Mouse (Mus musculus) stomach, embryonic 15.5 days (tissue): Measurements from ENCODE around the gene Gm20388. TPM values are rescaled to one million over a fixed set of nuclear protein-coding genes. Genes with fewer than 3 reads are reported as not detected.

Source experiments
- ATAC-seq: fragments of 200-750 bp; cut with Nextera tagmentation; 2 replicates; pipeline ENCODE4 v1.8.0; 2017; ENCODE audit warnings: low read depth, moderate number of reproducible peaks, moderate TSS enrichment; ENCODE audit not compliant: insufficient read depth, low FRiP score
- H3K27ac ChIP-seq: fragments of 300-500 bp; sonication (generic); 2 replicates; pipeline ENCODE4 v1.5.1; 2015; ENCODE audit warnings: mild to moderate bottlenecking, inconsistent platforms
- H3K27me3 ChIP-seq: fragments of 300-500 bp; sonication (generic); replicated peaks from 2 replicates; pipeline ENCODE4 v1.6.1; 2015; ENCODE audit warnings: inconsistent platforms
- H3K36me3 ChIP-seq: fragments of 300-500 bp; sonication (generic); 2 replicates; pipeline ENCODE4 v1.6.1; 2015; ENCODE audit warnings: inconsistent platforms
- H3K4me1 ChIP-seq: fragments of 300-500 bp; sonication (generic); 2 replicates; pipeline ENCODE4 v1.6.1; 2015; ENCODE audit warnings: inconsistent platforms
- H3K4me2 ChIP-seq: fragments of 300-500 bp; sonication (generic); 2 replicates; pipeline ENCODE4 v1.6.1; 2015; ENCODE audit warnings: mild to moderate bottlenecking, inconsistent platforms
- H3K4me3 ChIP-seq: fragments of 300-500 bp; sonication (generic); replicated peaks from 2 replicates; pipeline ENCODE4 v1.5.1; 2015; ENCODE audit warnings: inconsistent platforms
- H3K9ac ChIP-seq: fragments of 300-500 bp; sonication (generic); 2 replicates; pipeline ENCODE4 v1.6.1; 2015; ENCODE audit warnings: inconsistent platforms
- H3K9me3 ChIP-seq: fragments of 300-500 bp; sonication (generic); 2 replicates; pipeline ENCODE4 v1.6.1; 2016; ENCODE audit warnings: inconsistent platforms
- WGBS: fragments of 180-500 bp; shearing (Covaris S2); methylation state at CpG from one replicate; pipeline ENCODE4 v1.1.7; 2015; 5-methylcytosine and 5-hydroxymethylcytosine counted together
- polyA plus RNA-seq: library from polyadenylated mRNA; unstranded; fragments of >200 nt; fragmentation: Nextera tagmentation; extraction: Ambion mirVana; gene quantifications from 2 replicates; pipeline ENCODE4 v1.2.1, GENCODE M21; 2015

Gm20388 gene
- polyA plus RNA-seq, 1 experiment from 2014 or later = not detected

GRCm38 (mm10) chr8:122674999-122675398 lies 2764.4 kb downstream of the Gm20388 start:
- Histone ChIP-seq H3K27me3 (peaks cover 47% of the 10 kb centered on the region), H3K4me2 (no peak overlapping the region), H3K4me1 (peaks cover 37% of the 10 kb centered on the region)

GRCm38 (mm10) chr8:122675596-122676420 lies 2765.2 kb downstream of the Gm20388 start:
- 76% methylated on average over 17 of the region's 17 CpGs for WGBS
- ATAC-seq = no peak
- H3K36me3 ChIP-seq = no peaks in the 10 kb centered on the region
- H3K27ac ChIP-seq = no peak overlapping the region
- H3K27me3 ChIP-seq = peaks cover 51% of the 10 kb centered on the region
- H3K4me2 ChIP-seq = peak overlapping the region; percentile 99
- H3K9me3 ChIP-seq = no peaks in the 10 kb centered on the region
- H3K4me1 ChIP-seq = peaks cover 34% of the 10 kb centered on the region
- H3K4me3 ChIP-seq = peak overlapping the region; percentile 85
- H3K9ac ChIP-seq = no peak overlapping the region

More at GRCm38 (mm10) chr8:122674999-122675398, 2764.4 kb downstream of the Gm20388 start:
- H3K4me3 ChIP-seq = no peak overlapping the region
- H3K9me3 ChIP-seq = no peaks in the 10 kb centered on the region
- no peak overlapping the region for H3K9ac ChIP-seq
- no peaks in the 10 kb centered on the region for H3K36me3 ChIP-seq
- WGBS = 41% methylated on average over 7 of the region's 7 CpGs
- no peak overlapping the region for H3K27ac ChIP-seq
- ATAC-seq = no peak

GRCm38 (mm10) chr8:122676621-122677480 lies 2766.2 kb downstream of the Gm20388 start:
- peaks cover 48% of the 10 kb centered on the region for H3K27me3 ChIP-seq
- peak overlapping the region; percentile 99 for H3K4me2 ChIP-seq
- H3K36me3 ChIP-seq = no peaks in the 10 kb centered on the region
- H3K4me1 ChIP-seq = peaks cover 31% of the 10 kb centered on the region
- no peaks in the 10 kb centered on the region for H3K9me3 ChIP-seq
- 22% methylated on average over 16 of the region's 16 CpGs for WGBS
- ATAC-seq = no peak
- H3K27ac ChIP-seq = peak overlapping the region; percentile 77
- H3K9ac ChIP-seq = peak overlapping the region; percentile 33; the same call in 1 of the 2 replicates
- H3K4me3 ChIP-seq = peak overlapping the region; percentile 85

GRCm38 (mm10) chr8:122677481-122678021 lies 2766.9 kb downstream of the Gm20388 start:
- H3K9me3 ChIP-seq = no peaks in the 10 kb centered on the region
- peak overlapping the region; percentile 99 for H3K4me2 ChIP-seq
- no peaks in the 10 kb centered on the region for H3K36me3 ChIP-seq
- peak overlapping the region; percentile 85 for H3K4me3 ChIP-seq
- H3K4me1 ChIP-seq = peaks cover 31% of the 10 kb centered on the region
- peak overlapping the region; percentile 33 for H3K9ac ChIP-seq
- H3K27me3 ChIP-seq = peaks cover 55% of the 10 kb centered on the region
- WGBS = 2% methylated on average over 35 of the region's 35 CpGs
- peak overlapping the region; percentile 77 for H3K27ac ChIP-seq
- ATAC-seq = no peak

GRCm38 (mm10) chr8:122678061-122678895 lies 2767.6 kb downstream of the Gm20388 start:
- H3K27me3 ChIP-seq = peaks cover 55% of the 10 kb centered on the region
- H3K27ac ChIP-seq = peak overlapping the region; percentile 77
- no peaks in the 10 kb centered on the region for H3K9me3 ChIP-seq
- H3K4me2 ChIP-seq = peak overlapping the region; percentile 99
- H3K36me3 ChIP-seq = no peaks in the 10 kb centered on the region
- H3K4me3 ChIP-seq = peak overlapping the region; percentile 85
- H3K9ac ChIP-seq = peak overlapping the region; percentile 33
- ATAC-seq = peak; percentile 86
- under 1% methylated on average over 76 of the region's 127 CpGs for WGBS
- peaks cover 31% of the 10 kb centered on the region for H3K4me1 ChIP-seq

GRCm38 (mm10) chr8:122678896-122679210 lies 2768.2 kb downstream of the Gm20388 start:
- Histone ChIP-seq H3K36me3 (no peaks in the 10 kb centered on the region), H3K4me3 (peak overlapping the region; percentile 85), H3K27me3 (peaks cover 55% of the 10 kb centered on the region), H3K9me3 (no peaks in the 10 kb centered on the region), H3K4me1 (peaks cover 31% of the 10 kb centered on the region), H3K27ac (no peak overlapping the region), H3K9ac (no peak overlapping the region; the same call in 1 of the 2 replicates), H3K4me2 (peak overlapping the region; percentile 99)
- ATAC-seq = no peak
- WGBS = 2% methylated on average over 14 of the region's 14 CpGs

- Histone ChIP-seq H3K36me3 (no peaks in the 10 kb centered on the region), H3K4me3 (no peak overlapping the region), H3K27ac (no peak overlapping the region), H3K4me2 (peak overlapping the region; percentile 99), H3K9ac (no peak overlapping the region), H3K27me3 (peaks cover 56% of the 10 kb centered on the region), H3K9me3 (no peaks in the 10 kb centered on the region), H3K4me1 (peaks cover 25% of the 10 kb centered on the region)
- ATAC-seq = no peak
- WGBS = 33% methylated on average over 11 of the region's 11 CpGs
Observed at GRCm38 (mm10) chr8:122679325-122679920, 2768.8 kb downstream of the Gm20388 start.

GRCm38 (mm10) chr8:122680171-122680570 lies 2769.5 kb downstream of the Gm20388 start:
- H3K4me3 ChIP-seq = no peak overlapping the region
- peaks cover 55% of the 10 kb centered on the region for H3K27me3 ChIP-seq
- no peak overlapping the region for H3K27ac ChIP-seq
- no peak overlapping the region for H3K4me2 ChIP-seq
- no peak overlapping the region for H3K9ac ChIP-seq
- H3K9me3 ChIP-seq = no peaks in the 10 kb centered on the region
- peaks cover 25% of the 10 kb centered on the region; the same call in 1 of the 2 replicates for H3K4me1 ChIP-seq
- 40% methylated on average over 7 of the region's 7 CpGs for WGBS
- no peaks in the 10 kb centered on the region for H3K36me3 ChIP-seq
- no peak for ATAC-seq

- peak; percentile 15; the same call in 1 of the 2 replicates for ATAC-seq
- Histone ChIP-seq H3K4me2 (no peak overlapping the region), H3K4me1 (peaks cover 9% of the 10 kb centered on the region; the same call in 1 of the 2 replicates), H3K27me3 (peaks cover 34% of the 10 kb centered on the region), H3K9ac (no peak overlapping the region), H3K4me3 (no peak overlapping the region), H3K36me3 (no peaks in the 10 kb centered on the region), H3K27ac (no peak overlapping the region), H3K9me3 (no peaks in the 10 kb centered on the region)
- WGBS = 83% methylated on average over 11 of the region's 11 CpGs
Observed at GRCm38 (mm10) chr8:122682820-122683219, 2772.2 kb downstream of the Gm20388 start.

GRCm38 (mm10) chr8:122685097-122685861 lies 2774.6 kb downstream of the Gm20388 start:
- Histone ChIP-seq H3K4me2 (no peak overlapping the region), H3K27ac (no peak overlapping the region), H3K9ac (no peak overlapping the region), H3K4me1 (no peaks in the 10 kb centered on the region), H3K4me3 (no peak overlapping the region), H3K27me3 (peaks cover 20% of the 10 kb centered on the region; the same call in 1 of the 2 replicates), H3K9me3 (no peaks in the 10 kb centered on the region), H3K36me3 (no peaks in the 10 kb centered on the region)
- WGBS = 41% methylated on average over 19 of the region's 19 CpGs
- peak; percentile 86 for ATAC-seq
